Mouse (Mus musculus): ENCODE results near the gene Gm7247.
"Not testable (repeated sequence)": the region's sequence is repeated elsewhere in the genome, so short reads cannot be mapped to it uniquely, and the experiment has no call there.

The Gm7247 gene

GRCm38 (mm10) chr14:51495781-51496180 lies 134.2 kb downstream of the Gm7247 start:
- peak; percentile 49 for DNase-seq (ENCODE audit: low spot score)

GRCm38 (mm10) chr14:51496955-51497354 lies 135.4 kb downstream of the Gm7247 start:
- no peak for DNase-seq (ENCODE audit: low spot score)

- DNase-seq (ENCODE audit: low spot score) = no peak
Measured at GRCm38 (mm10) chr14:51497958-51498357, 136.4 kb downstream of the Gm7247 start.

- DNase-seq (ENCODE audit: low spot score) = no peak
Measured at GRCm38 (mm10) chr14:51499707-51500275, 138.2 kb downstream of the Gm7247 start.

GRCm38 (mm10) chr14:51500461-51500860 lies 138.9 kb downstream of the Gm7247 start:
- DNase-seq (ENCODE audit: low spot score) = no peak

GRCm38 (mm10) chr14:51507416-51507815 lies 145.9 kb downstream of the Gm7247 start:
- no peak for DNase-seq (ENCODE audit: low spot score)

GRCm38 (mm10) chr14:51552490-51552889 lies 190.9 kb downstream of the Gm7247 start, which contains the start of gene Gm5622:
Gm5622 (plus strand) TSS chr14:51552790.
- DNase-seq (ENCODE audit: low spot score) = no peak

GRCm38 (mm10) chr14:51573963-51574362 lies 212.4 kb downstream of the Gm7247 start, which contains the start of gene Gm17175:
Gm17175 (minus strand) TSS chr14:51574063.
- not testable (repeated sequence) for DNase-seq (ENCODE audit: low spot score)

- DNase-seq (ENCODE audit: low spot score) = not testable (repeated sequence)
Measured at GRCm38 (mm10) chr14:51592039-51592438, 230.5 kb downstream of the Gm7247 start, which contains the start of gene Gm17174. Gm17174 (minus strand) TSS chr14:51592139.

GRCm38 (mm10) chr14:51611210-51611609 lies 249.7 kb downstream of the Gm7247 start, which contains the start of gene Gm17078:
Gm17078 (minus strand) TSS chr14:51611310.
- no peak for DNase-seq (ENCODE audit: low spot score)

Data from retina, embryonic 14.5 days (tissue).